Mouse (Mus musculus) erythroblast, embryonic 14.5 days (primary cell): Measurements from ENCODE around the gene Myo1a.

ENCODE experiments used
- GATA1 ChIP-seq: IDR thresholded peaks from 2 replicates; pipeline ENCODE4 v1.6.1; 2012; ENCODE audit warnings: low read length, inconsistent platforms, mixed read lengths
- TAL1 ChIP-seq: IDR thresholded peaks from 3 replicates; pipeline ENCODE4 v1.6.1; 2012; ENCODE audit warnings: low read length, inconsistent platforms, mixed read lengths

DNA sequence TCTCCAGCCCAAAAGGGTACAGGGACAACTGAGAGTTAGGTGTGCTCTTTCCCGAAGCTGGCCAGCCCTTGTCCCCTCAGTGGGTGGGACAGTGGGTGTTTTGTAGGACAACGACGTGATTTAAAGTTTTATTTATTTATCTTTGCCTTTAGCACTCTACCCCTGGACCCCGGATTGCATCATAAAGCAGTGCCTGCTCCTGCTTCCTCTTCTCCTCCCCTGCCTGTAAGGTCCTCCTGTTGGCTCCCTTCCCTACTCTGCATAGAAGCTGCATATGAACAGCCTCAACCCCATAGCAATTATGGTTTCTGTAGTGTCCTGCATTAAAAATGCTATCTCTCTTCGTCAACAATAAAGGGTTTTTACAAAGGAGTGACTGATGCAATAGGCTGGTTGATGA lies 26.4 kb downstream of the Myo1a start:
- TF ChIP-seq GATA1 (no peak), TAL1 (no peak)
